Mouse (Mus musculus) hindbrain, embryonic 12.5 days (tissue): ENCODE results near the gene C730034F03Rik. TPM values are rescaled to one million over a fixed set of nuclear protein-coding genes. Genes with fewer than 3 reads are reported as not detected.
"Not testable (repeated sequence)": the region's sequence is repeated elsewhere in the genome, so short reads cannot be mapped to it uniquely, and the experiment has no call there.

ENCODE experiments used
- ATAC-seq: fragments of 200-750 bp; cut with Nextera tagmentation; 2 replicates; pipeline ENCODE4 v1.8.0; 2017; ENCODE audit warnings: moderate TSS enrichment; ENCODE audit not compliant: low FRiP score
- H3K27ac ChIP-seq: fragments of 300-500 bp; sonication (generic); 2 replicates; pipeline ENCODE4 v1.5.1; 2016; ENCODE audit warnings: mild to moderate bottlenecking
- H3K27me3 ChIP-seq: fragments of 300-500 bp; sonication (generic); 2 replicates; pipeline ENCODE4 v1.6.1; 2016; ENCODE audit warnings: mild to moderate bottlenecking
- H3K36me3 ChIP-seq: fragments of 300-500 bp; sonication (generic); 2 replicates; pipeline ENCODE4 v1.6.1; 2016; ENCODE audit warnings: mild to moderate bottlenecking
- H3K4me1 ChIP-seq: fragments of 300-500 bp; sonication (generic); 2 replicates; pipeline ENCODE4 v1.6.1; 2016
- H3K4me2 ChIP-seq: fragments of 300-500 bp; sonication (generic); replicated peaks from 2 replicates; pipeline ENCODE4 v1.6.1; 2016; ENCODE audit warnings: mild to moderate bottlenecking
- H3K4me3 ChIP-seq: fragments of 300-500 bp; sonication (generic); 2 replicates; pipeline ENCODE4 v1.5.1; 2016; ENCODE audit warnings: mild to moderate bottlenecking
- H3K9ac ChIP-seq: fragments of 300-500 bp; sonication (generic); 2 replicates; pipeline ENCODE4 v1.6.1; 2016; ENCODE audit warnings: mild to moderate bottlenecking, moderate library complexity
- H3K9me3 ChIP-seq: fragments of 300-500 bp; sonication (generic); replicated peaks from 2 replicates; pipeline ENCODE4 v1.6.1; 2016; ENCODE audit warnings: mild to moderate bottlenecking
- WGBS: fragments of 180-500 bp; shearing (Covaris S2); methylation state at CpG from one replicate; pipeline ENCODE4 v1.1.7; 2016; 5-methylcytosine and 5-hydroxymethylcytosine counted together
- polyA plus RNA-seq: library from polyadenylated mRNA; unstranded; fragments of >200 nt; fragmentation: Nextera tagmentation; extraction: Ambion mirVana; gene quantifications from 2 replicates; pipeline ENCODE4 v1.2.1, GENCODE M21; 2016

C730034F03Rik gene
- polyA plus RNA-seq, 1 experiment from 2014 or later, result 4.6 TPM

DNA sequence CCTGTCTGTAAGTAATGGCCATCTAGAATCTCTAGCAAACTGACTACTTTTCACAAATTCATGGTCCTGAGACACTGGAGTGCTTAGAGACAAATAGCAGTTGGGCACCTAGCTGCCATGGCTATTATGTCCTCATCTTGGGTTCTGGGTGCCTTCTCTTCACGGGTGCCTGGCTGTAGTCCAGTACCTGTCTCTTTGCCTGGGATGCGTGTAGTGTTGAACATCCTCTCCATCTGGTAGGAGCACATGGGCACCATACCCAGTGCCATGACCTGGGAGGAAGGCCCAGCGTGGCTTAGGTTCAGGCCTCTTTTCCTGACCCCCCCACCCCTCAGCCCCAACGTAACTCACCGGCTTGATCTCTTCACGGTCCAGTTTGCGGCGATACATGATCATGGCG, 7.5 kb upstream of the C730034F03Rik start:
- no peak overlapping the region for H3K4me2 ChIP-seq
- no peak overlapping the region for H3K4me3 ChIP-seq
- peaks cover 68% of the 10 kb centered on the region for H3K36me3 ChIP-seq
- no peak overlapping the region for H3K9ac ChIP-seq
- H3K27ac ChIP-seq, result no peak overlapping the region
- H3K4me1 ChIP-seq, result peaks cover 7% of the 10 kb centered on the region
- H3K9me3 ChIP-seq, result no peaks in the 10 kb centered on the region
- H3K27me3 ChIP-seq, result no peaks in the 10 kb centered on the region
- ATAC-seq, result no peak
- WGBS, result 94% methylated on average over 9 of the region's 9 CpGs

DNA sequence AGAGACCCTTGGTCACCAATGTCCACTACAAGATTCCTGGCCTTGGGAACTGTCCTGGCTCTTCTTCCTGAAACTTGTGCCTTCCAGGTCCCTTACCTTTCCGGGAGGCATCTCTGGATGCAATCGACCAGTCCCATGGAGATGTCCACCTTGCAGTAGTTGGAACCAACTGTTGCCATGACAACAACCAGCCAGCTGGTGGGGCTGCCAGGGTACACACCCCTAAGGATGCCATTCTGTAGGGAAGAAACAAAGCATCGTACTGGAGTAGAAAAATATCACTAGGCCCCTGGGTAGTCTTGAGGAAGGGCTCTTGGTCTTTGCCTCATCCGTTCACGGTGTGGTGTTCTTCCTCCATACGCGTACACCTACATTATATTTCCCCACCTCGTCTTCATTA, 4.8 kb upstream of the C730034F03Rik start:
- 84% methylated on average over 8 of the region's 8 CpGs for WGBS
- Histone ChIP-seq H3K4me3 (no peak overlapping the region), H3K4me2 (no peak overlapping the region), H3K9me3 (no peaks in the 10 kb centered on the region), H3K36me3 (peaks cover 52% of the 10 kb centered on the region), H3K27ac (no peak overlapping the region), H3K27me3 (no peaks in the 10 kb centered on the region), H3K4me1 (peaks cover 16% of the 10 kb centered on the region), H3K9ac (no peak overlapping the region)
- no peak for ATAC-seq

DNA sequence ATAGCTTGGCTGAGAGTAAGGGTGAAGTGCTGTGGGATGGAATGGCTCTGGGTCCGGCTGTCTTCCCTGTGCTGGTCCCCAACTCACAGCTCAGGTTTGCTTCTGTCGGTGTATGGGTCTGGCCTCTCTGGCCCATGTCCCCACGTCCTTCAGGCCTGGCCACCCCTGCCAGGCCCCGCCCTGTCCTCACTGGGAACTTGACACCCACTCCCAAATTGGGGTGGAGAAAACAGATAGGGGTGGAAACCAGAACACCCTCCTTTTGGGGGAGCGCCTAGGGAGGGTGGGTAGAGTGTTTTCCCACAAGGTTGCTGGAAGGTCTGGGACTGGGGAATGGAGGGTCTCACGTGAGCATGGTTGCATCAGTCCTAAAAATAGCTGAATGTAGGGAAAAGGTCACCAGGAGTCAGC, 3.7 kb upstream of the C730034F03Rik start, which contains the start of gene Cpt1b:
TSS of gene Cpt1b (minus strand) at position 153 of the 411 bp plus-strand sequence.
- H3K4me2 ChIP-seq, result 0 out of 2 replicates have a peak within 1 kb of the TSS, but pooled peaks have one; percentile 6
- H3K27me3 ChIP-seq, result no peaks in the 10 kb centered on the region
- no peak for ATAC-seq
- WGBS, result 19% methylated on average over 6 of the region's 6 CpGs
- H3K4me1 ChIP-seq, result peaks cover 20% of the 10 kb centered on the region
- H3K9ac ChIP-seq, result no peak within 1 kb of the TSS
- peaks cover 42% of the 10 kb centered on the region for H3K36me3 ChIP-seq
- H3K27ac ChIP-seq, result no peak within 1 kb of the TSS
- H3K4me3 ChIP-seq, result no peak within 1 kb of the TSS
- no peaks in the 10 kb centered on the region for H3K9me3 ChIP-seq

DNA sequence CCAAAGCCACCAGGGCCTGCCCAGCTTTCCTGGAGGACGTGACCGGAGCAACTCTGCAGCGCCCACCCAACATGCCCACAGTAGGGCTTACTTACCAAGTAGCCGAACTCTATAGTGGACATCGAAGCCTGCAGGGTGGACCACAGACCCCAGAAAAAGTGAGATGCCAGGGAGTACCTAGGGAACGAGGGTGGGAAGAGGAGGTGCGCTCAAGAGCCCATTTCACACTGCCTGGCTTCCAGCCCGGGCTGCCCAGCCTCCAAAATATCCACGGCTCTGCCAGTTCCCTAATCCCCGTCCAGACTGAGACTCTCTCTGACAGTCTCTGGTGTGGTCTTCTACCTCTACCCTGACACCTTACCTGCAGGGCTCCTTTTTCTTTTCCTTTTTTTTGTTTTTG, 2.7 kb upstream of the C730034F03Rik start:
- H3K9ac ChIP-seq, result no peak overlapping the region
- peaks cover 22% of the 10 kb centered on the region for H3K4me1 ChIP-seq
- no peak for ATAC-seq
- H3K4me3 ChIP-seq, result no peak overlapping the region
- WGBS, result 92% methylated on average over 10 of the region's 10 CpGs
- peaks cover 41% of the 10 kb centered on the region for H3K36me3 ChIP-seq
- H3K27me3 ChIP-seq, result no peaks in the 10 kb centered on the region
- H3K27ac ChIP-seq, result no peak overlapping the region
- no peak overlapping the region for H3K4me2 ChIP-seq
- no peaks in the 10 kb centered on the region for H3K9me3 ChIP-seq

DNA sequence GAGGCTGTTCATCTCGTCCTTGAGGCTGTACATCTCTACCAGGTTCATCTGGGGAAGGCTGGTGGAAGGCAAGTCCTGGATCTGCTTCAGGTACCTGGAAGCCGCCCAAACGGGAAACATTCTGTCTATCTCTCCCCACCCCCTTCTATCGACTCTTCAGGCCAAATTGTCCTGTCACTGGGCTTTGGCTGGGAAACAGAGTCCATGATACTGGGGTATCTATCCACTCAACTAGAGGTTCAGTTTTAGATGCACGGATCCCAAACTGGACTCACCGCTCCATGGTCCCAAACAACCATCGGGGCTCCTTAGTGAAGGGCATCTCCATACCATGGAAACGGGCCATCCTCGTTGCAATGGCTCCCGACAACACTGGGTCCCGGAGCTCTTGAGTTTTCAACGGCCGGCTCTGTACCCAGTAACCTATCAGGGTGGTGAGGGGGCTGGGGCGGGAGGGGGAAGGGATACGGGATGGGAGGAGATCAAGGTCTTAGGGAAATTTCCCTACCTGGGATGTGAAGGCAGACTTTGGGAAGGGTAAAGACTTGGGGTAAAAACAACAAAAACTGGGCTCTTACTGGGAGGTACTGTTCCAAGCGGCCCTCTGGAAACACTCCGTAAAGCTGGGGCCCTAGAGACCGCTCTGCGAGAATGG, 1.1 kb upstream of the C730034F03Rik start:
- H3K36me3 ChIP-seq, result peaks cover 35% of the 10 kb centered on the region
- H3K27ac ChIP-seq, result no peak overlapping the region
- H3K27me3 ChIP-seq, result no peaks in the 10 kb centered on the region
- H3K4me2 ChIP-seq, result peak overlapping the region; percentile 92
- 84% methylated on average over 19 of the region's 19 CpGs for WGBS
- peak overlapping the region; percentile 82 for H3K9ac ChIP-seq
- H3K4me1 ChIP-seq, result peaks cover 22% of the 10 kb centered on the region
- peak overlapping the region; percentile 75 for H3K4me3 ChIP-seq
- no peak for ATAC-seq
- no peaks in the 10 kb centered on the region for H3K9me3 ChIP-seq

DNA sequence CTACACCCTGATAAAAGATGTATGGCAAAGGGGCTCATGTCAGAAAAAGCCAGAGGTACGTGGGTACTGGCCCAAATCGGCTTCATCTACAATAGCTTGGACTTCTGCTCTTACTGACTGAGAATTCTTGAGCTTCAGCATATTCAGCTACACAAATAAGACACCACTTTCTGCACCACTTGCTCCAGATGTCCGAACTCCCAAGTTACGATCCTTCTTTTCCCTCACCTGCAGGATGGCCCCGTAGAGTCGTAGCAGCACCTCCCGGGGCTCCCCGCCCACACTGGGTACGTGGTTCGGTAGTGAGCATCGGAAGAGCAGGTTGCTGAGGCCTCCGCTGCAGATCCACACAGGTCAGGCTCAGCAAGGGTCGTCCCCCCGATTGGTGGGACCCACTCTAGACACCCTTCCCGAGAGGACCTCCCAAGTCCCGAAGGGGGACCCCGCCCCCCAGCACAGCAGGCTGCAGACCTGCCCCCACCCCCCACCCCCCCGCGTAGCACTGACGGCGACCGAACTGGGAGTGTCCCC, 503 bp upstream of the C730034F03Rik start:
- peak overlapping the region; percentile 96 for H3K27ac ChIP-seq
- WGBS, result 4% methylated on average over 22 of the region's 22 CpGs
- H3K9ac ChIP-seq, result peak overlapping the region; percentile 82
- peak overlapping the region; percentile 75 for H3K4me3 ChIP-seq
- H3K36me3 ChIP-seq, result peaks cover 31% of the 10 kb centered on the region
- no peaks in the 10 kb centered on the region for H3K9me3 ChIP-seq
- peaks cover 22% of the 10 kb centered on the region for H3K4me1 ChIP-seq
- H3K4me2 ChIP-seq, result peak overlapping the region; percentile 92
- peak; percentile 55 for ATAC-seq
- no peaks in the 10 kb centered on the region for H3K27me3 ChIP-seq

DNA sequence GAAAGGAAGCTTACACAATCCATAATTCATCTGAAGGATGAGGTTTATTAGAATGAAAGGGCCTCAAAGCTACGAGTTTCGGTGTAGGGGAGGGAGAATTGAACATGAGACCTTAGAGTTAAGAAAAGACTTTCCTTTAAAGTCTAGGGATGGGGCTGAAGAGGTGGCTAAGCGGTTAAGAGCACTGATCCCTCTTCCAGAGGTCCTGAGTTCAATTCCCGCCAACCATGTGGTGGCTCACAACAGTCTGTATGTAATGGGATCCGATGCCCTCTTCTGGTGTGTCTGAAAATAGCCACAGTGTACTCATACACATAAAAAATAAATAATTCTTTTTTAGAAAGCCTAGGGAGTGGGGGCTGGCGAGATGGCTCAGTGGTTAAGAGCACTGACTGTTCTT, 952 bp downstream of the C730034F03Rik start:
- Histone ChIP-seq H3K36me3 (peaks cover 25% of the 10 kb centered on the region), H3K27me3 (no peaks in the 10 kb centered on the region), H3K9me3 (no peaks in the 10 kb centered on the region), H3K4me1 (peaks cover 22% of the 10 kb centered on the region), H3K4me2 (peak overlapping the region; percentile 92), H3K9ac (peak overlapping the region; percentile 82), H3K4me3 (peak overlapping the region; percentile 75), H3K27ac (peak overlapping the region; percentile 96)
- WGBS, result 46% methylated on average over 6 of the region's 6 CpGs
- ATAC-seq, result no peak

DNA sequence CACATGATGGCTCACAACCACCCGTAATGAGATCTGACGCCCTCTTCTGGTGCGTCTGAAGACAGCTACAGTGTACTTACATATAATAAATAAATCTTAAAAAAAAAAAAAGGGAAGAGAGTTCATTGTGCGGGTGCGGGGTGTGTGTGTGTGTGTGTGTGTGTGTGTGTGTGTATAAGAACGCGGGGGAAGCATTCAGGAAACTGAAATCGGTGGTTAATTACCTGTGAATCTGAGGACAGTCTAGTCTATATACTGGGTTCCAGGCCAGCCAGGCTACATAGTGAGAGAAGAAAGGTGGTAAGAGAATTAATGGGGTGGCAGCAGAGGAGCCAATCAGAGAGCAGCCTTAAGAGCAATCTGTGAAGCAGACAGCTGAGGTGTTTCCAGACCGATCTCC, 1.4 kb downstream of the C730034F03Rik start:
- H3K27ac ChIP-seq, ATAC-seq, H3K4me3 ChIP-seq, H3K9ac ChIP-seq, H3K9me3 ChIP-seq, H3K27me3 ChIP-seq, H3K4me2 ChIP-seq: not testable (repeated sequence)
- WGBS, result 86% methylated on average over 9 of the region's 9 CpGs
- Histone ChIP-seq H3K36me3 (peaks cover 21% of the 10 kb centered on the region), H3K4me1 (peaks cover 18% of the 10 kb centered on the region)

DNA sequence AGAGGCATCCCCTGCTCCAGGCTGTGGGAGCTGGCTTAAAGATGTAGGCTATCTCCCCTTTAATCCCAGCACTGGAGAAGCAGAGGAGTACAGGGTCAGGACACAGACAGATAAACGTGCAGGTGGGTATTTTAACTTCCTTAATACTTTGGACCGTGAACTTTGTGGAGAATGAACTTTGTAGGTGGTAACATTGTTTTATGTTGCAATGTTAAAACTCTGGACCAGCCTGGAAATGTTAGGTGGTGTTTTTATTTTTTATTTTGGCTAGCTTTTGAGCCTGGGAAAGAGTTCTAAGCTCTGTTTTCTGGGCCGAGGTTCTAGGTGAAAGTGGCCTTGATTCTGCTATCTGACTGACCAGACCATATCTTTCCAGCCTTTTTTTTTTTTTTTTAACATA, 1.9 kb downstream of the C730034F03Rik start:
- no peak for ATAC-seq
- H3K36me3 ChIP-seq, result peaks cover 16% of the 10 kb centered on the region
- H3K4me1 ChIP-seq, result peaks cover 15% of the 10 kb centered on the region
- no peaks in the 10 kb centered on the region for H3K9me3 ChIP-seq
- H3K27me3 ChIP-seq, result no peaks in the 10 kb centered on the region
- WGBS, result 94% methylated on average over 3 of the region's 3 CpGs
- no peak overlapping the region for H3K9ac ChIP-seq
- H3K4me2 ChIP-seq, result no peak overlapping the region
- no peak overlapping the region for H3K27ac ChIP-seq
- no peak overlapping the region for H3K4me3 ChIP-seq

DNA sequence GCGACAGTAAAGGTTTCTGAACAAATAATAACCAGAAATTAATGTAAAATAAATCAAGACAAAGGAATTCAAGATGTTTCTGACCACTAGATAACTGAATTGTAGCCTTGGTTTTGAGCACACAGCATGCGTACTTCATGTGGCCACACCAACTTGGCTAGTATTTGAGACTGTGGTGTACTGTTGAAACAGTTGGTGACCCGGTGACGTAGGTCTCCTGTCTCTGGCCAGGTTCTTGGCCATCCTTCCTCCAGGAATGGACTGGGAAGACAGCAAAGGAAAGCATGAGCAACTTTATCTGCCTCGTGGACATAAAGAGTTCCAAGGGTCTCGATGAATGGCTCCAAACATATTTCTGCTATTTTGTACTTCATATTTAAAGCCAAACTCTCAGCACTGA, 2.4 kb downstream of the C730034F03Rik start:
- Histone ChIP-seq H3K4me1 (peaks cover 15% of the 10 kb centered on the region), H3K36me3 (peaks cover 10% of the 10 kb centered on the region), H3K9ac (no peak overlapping the region), H3K4me2 (no peak overlapping the region), H3K27me3 (no peaks in the 10 kb centered on the region), H3K4me3 (no peak overlapping the region), H3K27ac (no peak overlapping the region), H3K9me3 (no peaks in the 10 kb centered on the region)
- WGBS, result 92% methylated on average over 6 of the region's 6 CpGs
- no peak for ATAC-seq

DNA sequence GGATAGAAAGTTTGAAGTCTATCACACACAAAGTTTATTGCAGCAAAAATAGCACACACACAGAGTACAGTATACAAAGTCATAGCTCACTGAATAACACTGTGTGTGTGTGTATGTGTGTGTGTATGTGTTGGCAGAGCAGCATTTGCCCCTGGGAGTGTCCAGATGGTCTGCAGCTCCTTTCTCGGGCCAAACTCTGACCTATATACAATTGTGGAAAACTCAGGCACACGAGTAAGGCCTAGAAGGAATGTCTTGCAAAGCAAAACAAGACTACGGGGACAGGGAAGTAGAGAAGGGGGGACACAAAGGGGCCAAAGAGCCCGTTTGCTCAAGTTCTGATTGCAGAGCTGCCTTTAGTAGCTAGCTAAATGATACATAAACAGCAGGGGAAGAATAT, 3.6 kb downstream of the C730034F03Rik start:
- no peak overlapping the region for H3K9ac ChIP-seq
- no peaks in the 10 kb centered on the region for H3K27me3 ChIP-seq
- H3K4me2 ChIP-seq, result no peak overlapping the region
- WGBS, result 77% methylated on average over 4 of the region's 4 CpGs
- no peak for ATAC-seq
- no peaks in the 10 kb centered on the region for H3K36me3 ChIP-seq
- H3K4me3 ChIP-seq, result no peak overlapping the region
- H3K4me1 ChIP-seq, result peaks cover 15% of the 10 kb centered on the region
- H3K9me3 ChIP-seq, result no peaks in the 10 kb centered on the region
- no peak overlapping the region for H3K27ac ChIP-seq

DNA sequence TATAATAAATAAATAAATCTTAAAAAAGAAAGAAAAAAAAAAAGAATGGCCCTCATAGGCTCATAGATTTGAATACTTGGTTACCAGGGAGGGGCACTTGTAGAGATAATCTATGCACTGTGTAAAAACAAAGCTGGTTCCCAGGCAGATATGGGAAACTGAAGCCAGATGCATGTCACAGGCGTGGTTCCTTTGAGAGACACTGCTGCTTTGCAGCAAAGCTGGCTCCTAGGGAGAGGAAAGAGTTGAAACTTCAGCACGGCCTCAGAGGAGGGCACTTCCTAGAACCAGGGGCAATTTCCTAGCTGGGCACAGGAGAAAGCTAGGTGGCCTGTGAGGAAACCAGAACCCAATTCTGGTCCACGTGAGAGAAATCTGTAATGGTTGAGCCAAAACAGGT, 4.7 kb downstream of the C730034F03Rik start:
- H3K27me3 ChIP-seq, result no peaks in the 10 kb centered on the region
- no peak overlapping the region for H3K4me2 ChIP-seq
- H3K4me3 ChIP-seq, result no peak overlapping the region
- no peaks in the 10 kb centered on the region for H3K36me3 ChIP-seq
- ATAC-seq, result no peak
- WGBS, result 64% methylated on average over 3 of the region's 3 CpGs
- no peaks in the 10 kb centered on the region for H3K9me3 ChIP-seq
- no peak overlapping the region for H3K27ac ChIP-seq
- H3K4me1 ChIP-seq, result 0 out of 2 replicates have a peak, but pooled peaks cover 6% of the 10 kb centered on the region
- no peak overlapping the region for H3K9ac ChIP-seq

DNA sequence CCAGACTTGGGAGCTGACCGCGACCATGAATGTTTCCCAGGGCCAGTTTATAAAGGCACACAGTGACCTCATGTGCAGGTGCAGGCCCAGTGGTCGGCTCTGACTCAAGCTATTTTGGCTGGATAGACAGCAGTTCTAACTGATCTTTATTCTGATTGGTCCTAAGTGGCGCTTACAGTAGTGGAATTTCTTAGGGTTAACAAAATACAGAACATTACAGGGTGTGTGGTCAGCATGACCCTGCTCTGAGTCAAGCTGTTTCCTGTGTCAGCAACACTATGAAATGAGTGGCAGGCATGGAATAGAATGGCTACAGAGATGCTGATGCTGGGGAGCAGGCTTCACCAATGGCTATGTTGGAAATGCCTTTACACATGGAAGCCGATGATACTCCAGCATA, 6.5 kb downstream of the C730034F03Rik start:
- WGBS, result 89% methylated on average over 5 of the region's 5 CpGs
- H3K4me1 ChIP-seq, result 0 out of 2 replicates have a peak, but pooled peaks cover 2% of the 10 kb centered on the region
- no peak overlapping the region for H3K9ac ChIP-seq
- no peak overlapping the region for H3K4me2 ChIP-seq
- H3K27me3 ChIP-seq, result no peaks in the 10 kb centered on the region
- H3K9me3 ChIP-seq, result no peaks in the 10 kb centered on the region
- no peak overlapping the region for H3K4me3 ChIP-seq
- no peaks in the 10 kb centered on the region for H3K36me3 ChIP-seq
- ATAC-seq, result no peak
- H3K27ac ChIP-seq, result no peak overlapping the region
